Mouse (Mus musculus) stomach, embryonic 14.5 days (tissue): ENCODE data around the gene Camta2. TPM values are rescaled to one million over a fixed set of nuclear protein-coding genes. Genes with fewer than 3 reads are reported as not detected.
A peak's percentile ranks its signal among the peaks of the same experiment; 100 is the strongest.

Experiments used
- ATAC-seq: fragments of 200-750 bp; cut with Nextera tagmentation; 2 replicates; pipeline ENCODE4 v1.8.0; 2017; ENCODE audit warnings: low read depth, moderate TSS enrichment; ENCODE audit not compliant: insufficient number of reproducible peaks, insufficient read depth, low FRiP score
- H3K27ac ChIP-seq: fragments of 300-500 bp; sonication (generic); 2 replicates; pipeline ENCODE4 v1.5.1; 2014; ENCODE audit warnings: mild to moderate bottlenecking, low read length, moderate library complexity, mixed read lengths
- H3K27me3 ChIP-seq: fragments of 300-500 bp; sonication (generic); 2 replicates; pipeline ENCODE4 v1.6.1; 2014; ENCODE audit warnings: low read length, control low read depth, mixed read lengths; ENCODE audit not compliant: control insufficient read depth, insufficient read depth
- H3K36me3 ChIP-seq: fragments of 300-500 bp; sonication (generic); 2 replicates; pipeline ENCODE4 v1.6.1; 2014; ENCODE audit warnings: mild to moderate bottlenecking, control low read depth, low read length, moderate library complexity, mixed read lengths; ENCODE audit not compliant: control insufficient read depth, insufficient read depth
- H3K4me1 ChIP-seq: fragments of 300-500 bp; sonication (generic); 2 replicates; pipeline ENCODE4 v1.6.1; 2014; ENCODE audit warnings: low read length, control low read depth, mixed read lengths; ENCODE audit not compliant: control insufficient read depth, insufficient read depth
- H3K4me2 ChIP-seq: fragments of 300-500 bp; sonication (generic); replicated peaks from 2 replicates; pipeline ENCODE4 v1.6.1; 2014; ENCODE audit warnings: low read depth, low read length, control low read depth
- H3K4me3 ChIP-seq: fragments of 300-500 bp; sonication (generic); 2 replicates; pipeline ENCODE4 v1.5.1; 2014; ENCODE audit warnings: low read depth, low read length, control low read depth
- H3K9ac ChIP-seq: fragments of 300-500 bp; sonication (generic); replicated peaks from 2 replicates; pipeline ENCODE4 v1.6.1; 2014; ENCODE audit warnings: low read depth, mild to moderate bottlenecking, control low read depth, low read length, moderate library complexity, mixed read lengths
- H3K9me3 ChIP-seq: fragments of 300-500 bp; sonication (generic); 2 replicates; pipeline ENCODE4 v1.6.1; 2016; ENCODE audit warnings: low read depth, low read length, control low read depth; ENCODE audit not compliant: control insufficient read depth
- WGBS: fragments of 180-500 bp; shearing (Covaris S2); extraction: QIAGEN DNeasy Blood & Tissue Kit; methylation state at CpG from one replicate; pipeline ENCODE4 v1.1.7; 2014; 5-methylcytosine and 5-hydroxymethylcytosine counted together
- polyA plus RNA-seq: library from polyadenylated mRNA; unstranded; fragments of >200 nt; fragmentation: Nextera tagmentation; extraction: Ambion mirVana; gene quantifications from 2 replicates; pipeline ENCODE4 v1.2.1, GENCODE M21; 2014

Gene Camta2
- polyA plus RNA-seq, 1 experiment from 2014 or later: 19.2 TPM

DNA sequence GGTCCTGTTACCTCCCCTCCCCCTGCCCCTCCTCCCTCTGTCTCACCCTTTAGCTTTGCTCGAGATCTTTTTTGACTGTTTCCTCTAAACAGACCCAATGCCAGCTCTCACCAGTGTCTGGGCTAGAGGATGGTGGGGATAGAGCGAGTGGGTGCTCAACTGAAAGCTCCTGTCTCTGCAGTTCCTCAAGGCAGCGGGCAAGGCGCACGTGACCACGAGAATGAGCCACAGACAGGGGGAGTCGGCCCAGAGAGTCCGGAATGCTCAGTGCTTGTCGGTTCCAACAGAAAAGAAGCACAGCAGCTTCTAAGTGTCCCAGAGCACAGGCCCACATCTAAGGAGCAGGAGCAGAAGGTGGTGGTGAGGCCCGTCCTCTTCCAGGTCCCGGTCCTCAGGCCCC, 13.4 kb downstream of the Camta2 start:
- Histone ChIP-seq H3K4me1 (peaks cover 12% of the 10 kb centered on the region), H3K27me3 (no peaks in the 10 kb centered on the region), H3K4me3 (no peak overlapping the region), H3K36me3 (peaks cover 30% of the 10 kb centered on the region), H3K4me2 (no peak overlapping the region), H3K9ac (no peak overlapping the region), H3K9me3 (no peaks in the 10 kb centered on the region), H3K27ac (no peak overlapping the region)
- ATAC-seq: no peak
- WGBS: 67% methylated on average over 11 of the region's 11 CpGs

- Histone ChIP-seq H3K27me3 (no peaks in the 10 kb centered on the region), H3K27ac (no peak overlapping the region), H3K9ac (no peak overlapping the region), H3K4me1 (peaks cover 12% of the 10 kb centered on the region), H3K4me2 (no peak overlapping the region), H3K36me3 (peaks cover 27% of the 10 kb centered on the region), H3K9me3 (no peaks in the 10 kb centered on the region), H3K4me3 (no peak overlapping the region)
- WGBS: 85% methylated on average over 6 of the region's 6 CpGs
- no peak for ATAC-seq
Measured at GRCm38 (mm10) chr11:70674014-70674413, 13.9 kb downstream of the Camta2 start.

DNA sequence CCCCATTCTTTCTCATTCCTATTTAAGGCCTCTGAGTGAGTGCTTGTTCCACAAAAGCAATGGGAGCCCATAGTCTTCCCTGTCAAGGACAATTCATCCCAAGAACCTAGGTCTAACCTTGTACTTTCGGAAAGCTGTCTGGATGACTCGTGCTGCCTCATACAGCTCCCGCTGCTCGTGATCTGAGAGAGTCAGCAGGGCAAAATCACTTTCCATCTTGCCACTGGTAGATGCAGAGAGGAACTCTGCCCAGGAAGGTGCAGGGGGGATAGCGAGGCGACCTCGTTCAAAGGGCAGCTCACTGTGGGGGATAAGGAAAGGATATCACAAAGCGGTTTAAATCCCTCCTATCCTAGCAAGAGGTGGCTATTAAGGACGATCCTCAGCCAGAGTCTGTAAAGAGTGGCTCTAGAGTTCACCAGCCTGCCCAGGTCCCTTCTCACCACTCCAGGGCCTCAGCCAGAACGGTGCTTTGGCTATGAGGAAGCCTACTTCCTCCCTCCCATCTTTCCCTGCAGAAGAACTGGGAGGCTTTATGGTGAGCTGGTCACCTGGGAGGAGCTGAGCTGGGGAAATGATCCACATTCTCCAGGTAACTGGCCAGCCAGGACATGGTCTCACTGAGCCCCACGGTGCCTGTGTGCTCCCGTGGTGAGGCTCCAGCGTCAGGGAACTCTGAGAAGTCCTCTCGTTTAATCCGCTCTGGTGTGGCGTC, 16.4 kb downstream of the Camta2 start:
- Histone ChIP-seq H3K4me1 (peaks cover 19% of the 10 kb centered on the region), H3K27ac (no peak overlapping the region), H3K4me2 (0 out of 2 replicates have a peak overlapping the region, but pooled peaks have one; percentile 81), H3K4me3 (no peak overlapping the region), H3K9me3 (no peaks in the 10 kb centered on the region), H3K36me3 (peaks cover 19% of the 10 kb centered on the region), H3K9ac (no peak overlapping the region), H3K27me3 (no peaks in the 10 kb centered on the region)
- WGBS: 84% methylated on average over 16 of the region's 16 CpGs
- ATAC-seq: no peak

DNA sequence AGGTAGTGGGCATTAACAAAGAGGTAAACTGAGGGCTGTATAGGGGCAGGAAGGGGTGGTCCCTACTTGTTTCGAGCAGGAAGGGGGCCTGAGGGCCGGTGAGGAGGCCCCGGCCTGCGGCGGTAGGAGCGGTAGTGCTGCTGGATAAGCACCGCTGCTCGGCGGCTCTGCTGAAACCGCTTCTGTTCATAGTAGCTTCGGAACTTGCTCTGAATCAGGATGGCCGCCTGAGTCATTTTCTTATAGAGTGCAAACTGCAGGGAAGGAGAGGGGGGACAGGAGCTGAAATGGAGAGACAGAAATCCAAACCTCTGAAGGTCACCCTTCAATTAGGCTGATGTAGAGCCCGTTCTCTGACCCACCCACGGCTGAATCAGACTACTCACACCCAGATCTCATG, 17.4 kb downstream of the Camta2 start:
- no peak for ATAC-seq
- peak overlapping the region; percentile 98 for H3K27ac ChIP-seq
- WGBS: 42% methylated on average over 14 of the region's 14 CpGs
- H3K4me3 ChIP-seq: peak overlapping the region; percentile 64
- H3K4me2 ChIP-seq: peak overlapping the region; percentile 81
- peaks cover 9% of the 10 kb centered on the region for H3K36me3 ChIP-seq
- H3K27me3 ChIP-seq: no peaks in the 10 kb centered on the region
- H3K4me1 ChIP-seq: peaks cover 19% of the 10 kb centered on the region
- H3K9me3 ChIP-seq: no peaks in the 10 kb centered on the region
- peak overlapping the region; percentile 65 for H3K9ac ChIP-seq

GRCm38 (mm10) chr11:70669582-70670345, 18.1 kb downstream of the Camta2 start:
- H3K27me3 ChIP-seq: no peaks in the 10 kb centered on the region
- 1% methylated on average over 31 of the region's 31 CpGs for WGBS
- peak overlapping the region; percentile 81 for H3K4me2 ChIP-seq
- peaks cover 11% of the 10 kb centered on the region for H3K36me3 ChIP-seq
- peak overlapping the region; percentile 65 for H3K9ac ChIP-seq
- H3K9me3 ChIP-seq: no peaks in the 10 kb centered on the region
- H3K27ac ChIP-seq: peak overlapping the region; percentile 98
- ATAC-seq: peak; percentile 15
- peaks cover 19% of the 10 kb centered on the region for H3K4me1 ChIP-seq
- peak overlapping the region; percentile 64 for H3K4me3 ChIP-seq

- Histone ChIP-seq H3K9ac (peak within 1 kb of the TSS; percentile 65), H3K36me3 (peaks cover 20% of the 10 kb centered on the region), H3K27me3 (no peaks in the 10 kb centered on the region), H3K4me3 (peak within 1 kb of the TSS; percentile 64), H3K9me3 (no peaks in the 10 kb centered on the region), H3K4me2 (peak within 1 kb of the TSS; percentile 81), H3K27ac (peak within 1 kb of the TSS; percentile 98), H3K4me1 (peaks cover 19% of the 10 kb centered on the region)
- WGBS: under 1% methylated on average over 44 of the region's 44 CpGs
- ATAC-seq: peak; percentile 94
Measured at GRCm38 (mm10) chr11:70668771-70669505, 19.0 kb downstream of the Camta2 start, which contains the start of gene Spag7. Gene Spag7, minus strand, starts transcription at chr11:70669416.

GRCm38 (mm10) chr11:70668335-70668770, 19.6 kb downstream of the Camta2 start:
- Histone ChIP-seq H3K9ac (peak overlapping the region; percentile 37), H3K27ac (peak overlapping the region; percentile 71), H3K36me3 (peaks cover 25% of the 10 kb centered on the region), H3K27me3 (no peaks in the 10 kb centered on the region), H3K4me1 (peaks cover 19% of the 10 kb centered on the region), H3K4me3 (peak overlapping the region; percentile 64), H3K4me2 (peak overlapping the region; percentile 60), H3K9me3 (no peaks in the 10 kb centered on the region)
- ATAC-seq: peak; percentile 56
- under 1% methylated on average over 15 of the region's 15 CpGs for WGBS
